Mouse (Mus musculus) cerebellum, adult 2 months (tissue): ENCODE measurements around the gene Atf6b.

ENCODE experiments used
- CTCF ChIP-seq: fragments of 200-500 bp; IDR thresholded peaks from 2 replicates; pipeline ENCODE4 v1.5.1; 2011; ENCODE audit warnings: low read depth, mild to moderate bottlenecking, control low read depth, low read length, moderate library complexity, borderline replicate concordance; ENCODE audit not compliant: insufficient read depth
- POLR2A ChIP-seq: fragments of 200-500 bp; IDR thresholded peaks from 2 replicates; pipeline ENCODE4 v1.6.1; 2011; ENCODE audit warnings: low read length, control low read depth, borderline replicate concordance; ENCODE audit not compliant: insufficient read depth

GRCm38 (mm10) chr17:34659181-34659896, 12.4 kb downstream of the Atf6b start:
- TF ChIP-seq CTCF (no peak), POLR2A (no peak)
